Mouse (Mus musculus): ENCODE results near the gene Trak2. TPM values are rescaled to one million over a fixed set of nuclear protein-coding genes. Genes with fewer than 3 reads are reported as not detected.

The Trak2 gene
- total and polyA plus RNA-seq, 2 experiments from 2014 or later = 13.3 to 46.7 TPM

GRCm38 (mm10) chr1:58937606-58938099, 35.6 kb downstream of the Trak2 start:
- Histone ChIP-seq H3K36me3 (ENCODE audit: insufficient read depth, low read length) (no peaks in the 10 kb centered on the region), H3K27ac (ENCODE audit: low read depth, low read length) (no peak overlapping the region), H3K4me2 (ENCODE audit: low read depth, low read length, poor library complexity, severe bottlenecking) (no peak overlapping the region), H3K4me3 (ENCODE audit: low read depth, low read length) (no peak overlapping the region), H3K27me3 (ENCODE audit: insufficient read depth, low read length) (no peaks in the 10 kb centered on the region), H3K4me1 (ENCODE audit: insufficient read depth, low read length) (no peaks in the 10 kb centered on the region), H3K9me3 (ENCODE audit: low read length) (no peaks in the 10 kb centered on the region), H3K9ac (replicated peaks; ENCODE audit: low read length, poor library complexity, severe bottlenecking) (no peak overlapping the region)
- 93% methylated on average over 9 of the region's 9 CpGs for WGBS
- no peak for ATAC-seq (ENCODE audit: low FRiP score)
- no peak for DNase-seq (ENCODE audit: low spot score)
- TF ChIP-seq CTCF (IDR thresholded peaks at IDR 0.05) = no peak

- Histone ChIP-seq H3K36me3 (ENCODE audit: insufficient read depth, low read length) (no peaks in the 10 kb centered on the region), H3K9ac (replicated peaks; ENCODE audit: low read length, poor library complexity, severe bottlenecking) (no peak overlapping the region), H3K4me1 (ENCODE audit: insufficient read depth, low read length) (no peaks in the 10 kb centered on the region), H3K4me3 (ENCODE audit: low read depth, low read length) (no peak overlapping the region), H3K27me3 (ENCODE audit: insufficient read depth, low read length) (no peaks in the 10 kb centered on the region), H3K9me3 (ENCODE audit: low read length) (no peaks in the 10 kb centered on the region), H3K4me2 (ENCODE audit: low read depth, low read length, poor library complexity, severe bottlenecking) (no peak overlapping the region), H3K27ac (ENCODE audit: low read depth, low read length) (no peak overlapping the region)
- ATAC-seq (ENCODE audit: low FRiP score) (no peak), DNase-seq (ENCODE audit: low spot score) (no peak)
- 96% methylated on average over 10 of the region's 10 CpGs for WGBS
- TF ChIP-seq CTCF (IDR thresholded peaks at IDR 0.05) = no peak
Measured at GRCm38 (mm10) chr1:58936746-58937605, 36.3 kb downstream of the Trak2 start.

GRCm38 (mm10) chr1:58926664-58927063, 46.6 kb downstream of the Trak2 start:
- Histone ChIP-seq H3K4me2 (ENCODE audit: low read depth, low read length, poor library complexity, severe bottlenecking) (no peak overlapping the region), H3K27ac (ENCODE audit: low read depth, low read length) (no peak overlapping the region), H3K36me3 (ENCODE audit: insufficient read depth, low read length) (peaks cover 9% of the 10 kb centered on the region), H3K4me3 (ENCODE audit: low read depth, low read length) (no peak overlapping the region), H3K4me1 (ENCODE audit: insufficient read depth, low read length) (no peaks in the 10 kb centered on the region), H3K27me3 (ENCODE audit: insufficient read depth, low read length) (no peaks in the 10 kb centered on the region), H3K9me3 (ENCODE audit: low read length) (no peaks in the 10 kb centered on the region), H3K9ac (replicated peaks; ENCODE audit: low read length, poor library complexity, severe bottlenecking) (no peak overlapping the region)
- DNase-seq (ENCODE audit: low spot score) (no peak), ATAC-seq (ENCODE audit: low FRiP score) (no peak)
- TF ChIP-seq CTCF (IDR thresholded peaks at IDR 0.05) = no peak
- WGBS = 96% methylated on average over 5 of the region's 5 CpGs

- no peaks in the 10 kb centered on the region for H3K27me3 ChIP-seq (ENCODE audit: insufficient read depth, low read length)
- H3K36me3 ChIP-seq (ENCODE audit: insufficient read depth, low read length) = peaks cover 51% of the 10 kb centered on the region
- no peak overlapping the region for H3K9ac ChIP-seq (replicated peaks; ENCODE audit: low read length, poor library complexity, severe bottlenecking)
- no peaks in the 10 kb centered on the region for H3K4me1 ChIP-seq (ENCODE audit: insufficient read depth, low read length)
- H3K9me3 ChIP-seq (ENCODE audit: low read length) = no peaks in the 10 kb centered on the region
- no peak overlapping the region for H3K27ac ChIP-seq (ENCODE audit: low read depth, low read length)
- ATAC-seq (ENCODE audit: low FRiP score) (no peak), DNase-seq (ENCODE audit: low spot score) (no peak)
- H3K4me3 ChIP-seq (ENCODE audit: low read depth, low read length) = no peak overlapping the region
- H3K4me2 ChIP-seq (ENCODE audit: low read depth, low read length, poor library complexity, severe bottlenecking) = no peak overlapping the region
- WGBS = 93% methylated on average over 6 of the region's 6 CpGs
- no peak for TF ChIP-seq CTCF (IDR thresholded peaks at IDR 0.05)
Measured at GRCm38 (mm10) chr1:58917566-58917965, 55.7 kb downstream of the Trak2 start.

GRCm38 (mm10) chr1:58909636-58910272, 63.5 kb downstream of the Trak2 start:
- no peak overlapping the region for H3K4me2 ChIP-seq (ENCODE audit: low read depth, low read length, poor library complexity, severe bottlenecking)
- 96% methylated on average over 12 of the region's 12 CpGs for WGBS
- H3K27ac ChIP-seq (ENCODE audit: low read depth, low read length) = no peak overlapping the region
- H3K27me3 ChIP-seq (ENCODE audit: insufficient read depth, low read length) = no peaks in the 10 kb centered on the region
- H3K9ac ChIP-seq (replicated peaks; ENCODE audit: low read length, poor library complexity, severe bottlenecking) = no peak overlapping the region
- DNase-seq (ENCODE audit: low spot score) = no peak
- H3K4me3 ChIP-seq (ENCODE audit: low read depth, low read length) = no peak overlapping the region
- TF ChIP-seq CTCF (IDR thresholded peaks at IDR 0.05) = no peak
- H3K36me3 ChIP-seq (ENCODE audit: insufficient read depth, low read length) = peaks cover 52% of the 10 kb centered on the region
- no peaks in the 10 kb centered on the region for H3K4me1 ChIP-seq (ENCODE audit: insufficient read depth, low read length)
- no peak; the same call in 1 of the 2 replicates for ATAC-seq (ENCODE audit: low FRiP score)
- H3K9me3 ChIP-seq (ENCODE audit: low read length) = no peaks in the 10 kb centered on the region

- Histone ChIP-seq H3K4me1 (ENCODE audit: insufficient read depth, low read length) (no peaks in the 10 kb centered on the region), H3K36me3 (ENCODE audit: insufficient read depth, low read length) (peaks cover 42% of the 10 kb centered on the region), H3K9me3 (ENCODE audit: low read length) (no peaks in the 10 kb centered on the region), H3K27ac (ENCODE audit: low read depth, low read length) (no peak overlapping the region), H3K9ac (replicated peaks; ENCODE audit: low read length, poor library complexity, severe bottlenecking) (no peak overlapping the region), H3K4me2 (ENCODE audit: low read depth, low read length, poor library complexity, severe bottlenecking) (no peak overlapping the region), H3K27me3 (ENCODE audit: insufficient read depth, low read length) (no peaks in the 10 kb centered on the region), H3K4me3 (ENCODE audit: low read depth, low read length) (no peak overlapping the region)
- no peak for TF ChIP-seq CTCF (IDR thresholded peaks at IDR 0.05)
- DNase-seq (ENCODE audit: low spot score) (no peak), ATAC-seq (ENCODE audit: low FRiP score) (no peak)
- 85% methylated on average over 9 of the region's 9 CpGs for WGBS
Measured at GRCm38 (mm10) chr1:58903681-58904080, 69.5 kb downstream of the Trak2 start.

Data from midbrain, postnatal 0 days (tissue).